Mouse (Mus musculus): ENCODE measurements at regions not wholly inside any gene's neighbourhood (a gene's known extent, or its start where the extent isn't known, plus 50 kb on each side); places are given as distances from the start of the nearest gene placed in this dataset.

GRCm38 (mm10) chr17:4109263-4109662, 413.2 kb upstream of the Nox3 start:
- H3K9me3 ChIP-seq (ENCODE audit: control insufficient read depth, low read length): no peaks in the 10 kb centered on the region
- no peak overlapping the region for H3K4me2 ChIP-seq (ENCODE audit: low read depth, low read length)
- ATAC-seq (ENCODE audit: low read depth): no peak
- no peaks in the 10 kb centered on the region for H3K27me3 ChIP-seq (ENCODE audit: control insufficient read depth, insufficient read depth, low read length)
- no peak overlapping the region for H3K27ac ChIP-seq (ENCODE audit: low read depth, low read length)
- 48% methylated on average over 3 of the region's 3 CpGs for WGBS
- H3K4me3 ChIP-seq (ENCODE audit: low read depth, low read length): no peak overlapping the region
- no peaks in the 10 kb centered on the region for H3K36me3 ChIP-seq (ENCODE audit: control insufficient read depth, insufficient read depth, low read length)
- no peaks in the 10 kb centered on the region for H3K4me1 ChIP-seq (ENCODE audit: control insufficient read depth, insufficient read depth, low read length)
- no peak overlapping the region for H3K9ac ChIP-seq (replicated peaks; ENCODE audit: low read depth, low read length)

GRCm38 (mm10) chr17:4113021-4113420, 417.0 kb upstream of the Nox3 start:
- 78% methylated on average over 4 of the region's 4 CpGs for WGBS

GRCm38 (mm10) chr17:4116476-4116875, 420.4 kb upstream of the Nox3 start:
- ATAC-seq (ENCODE audit: low read depth): no peak
- Histone ChIP-seq H3K27ac (ENCODE audit: low read depth, low read length) (no peak overlapping the region), H3K4me2 (ENCODE audit: low read depth, low read length) (no peak overlapping the region), H3K4me1 (ENCODE audit: control insufficient read depth, insufficient read depth, low read length) (no peaks in the 10 kb centered on the region), H3K27me3 (ENCODE audit: control insufficient read depth, insufficient read depth, low read length) (no peaks in the 10 kb centered on the region), H3K9me3 (ENCODE audit: control insufficient read depth, low read length) (no peaks in the 10 kb centered on the region), H3K36me3 (ENCODE audit: control insufficient read depth, insufficient read depth, low read length) (no peaks in the 10 kb centered on the region), H3K9ac (replicated peaks; ENCODE audit: low read depth, low read length) (no peak overlapping the region), H3K4me3 (ENCODE audit: low read depth, low read length) (no peak overlapping the region)
- WGBS: 86% methylated on average over 3 of the region's 3 CpGs

More at GRCm38 (mm10) chr17:4113021-4113420, 417.0 kb upstream of the Nox3 start:
- Histone ChIP-seq H3K9ac (replicated peaks; ENCODE audit: low read depth, low read length) (no peak overlapping the region), H3K4me3 (ENCODE audit: low read depth, low read length) (no peak overlapping the region), H3K36me3 (ENCODE audit: control insufficient read depth, insufficient read depth, low read length) (no peaks in the 10 kb centered on the region), H3K27ac (ENCODE audit: low read depth, low read length) (no peak overlapping the region), H3K27me3 (ENCODE audit: control insufficient read depth, insufficient read depth, low read length) (no peaks in the 10 kb centered on the region), H3K9me3 (ENCODE audit: control insufficient read depth, low read length) (no peaks in the 10 kb centered on the region), H3K4me1 (ENCODE audit: control insufficient read depth, insufficient read depth, low read length) (no peaks in the 10 kb centered on the region), H3K4me2 (ENCODE audit: low read depth, low read length) (no peak overlapping the region)
- ATAC-seq (ENCODE audit: low read depth): no peak

- Histone ChIP-seq H3K4me1 (ENCODE audit: control insufficient read depth, insufficient read depth, low read length) (no peaks in the 10 kb centered on the region), H3K9me3 (ENCODE audit: control insufficient read depth, low read length) (no peaks in the 10 kb centered on the region), H3K4me2 (ENCODE audit: low read depth, low read length) (no peak overlapping the region), H3K27ac (ENCODE audit: low read depth, low read length) (no peak overlapping the region), H3K4me3 (ENCODE audit: low read depth, low read length) (no peak overlapping the region), H3K36me3 (ENCODE audit: control insufficient read depth, insufficient read depth, low read length) (no peaks in the 10 kb centered on the region), H3K27me3 (ENCODE audit: control insufficient read depth, insufficient read depth, low read length) (no peaks in the 10 kb centered on the region), H3K9ac (replicated peaks; ENCODE audit: low read depth, low read length) (no peak overlapping the region)
- WGBS: 58% methylated on average over 3 of the region's 3 CpGs
- no peak for ATAC-seq (ENCODE audit: low read depth)
Measured at GRCm38 (mm10) chr17:4133678-4134077, 437.6 kb upstream of the Nox3 start.

GRCm38 (mm10) chr17:4163502-4163901, 467.4 kb upstream of the Nox3 start:
- Histone ChIP-seq H3K27ac (ENCODE audit: low read depth, low read length) (no peak overlapping the region), H3K4me3 (ENCODE audit: low read depth, low read length) (no peak overlapping the region)

GRCm38 (mm10) chr17:4173951-4174361, 477.9 kb upstream of the Nox3 start:
- H3K36me3 ChIP-seq (ENCODE audit: control insufficient read depth, insufficient read depth, low read length): no peaks in the 10 kb centered on the region
- H3K27ac ChIP-seq (ENCODE audit: low read depth, low read length): no peak overlapping the region
- no peak overlapping the region for H3K4me3 ChIP-seq (ENCODE audit: low read depth, low read length)
- 66% methylated on average over 4 of the region's 4 CpGs for WGBS
- no peak overlapping the region for H3K4me2 ChIP-seq (ENCODE audit: low read depth, low read length)
- ATAC-seq (ENCODE audit: low read depth): no peak
- no peak overlapping the region for H3K9ac ChIP-seq (replicated peaks; ENCODE audit: low read depth, low read length)
- no peaks in the 10 kb centered on the region for H3K27me3 ChIP-seq (ENCODE audit: control insufficient read depth, insufficient read depth, low read length)
- H3K9me3 ChIP-seq (ENCODE audit: control insufficient read depth, low read length): no peaks in the 10 kb centered on the region
- H3K4me1 ChIP-seq (ENCODE audit: control insufficient read depth, insufficient read depth, low read length): no peaks in the 10 kb centered on the region; the same call in 1 of the 2 replicates

More at GRCm38 (mm10) chr17:4163502-4163901, 467.4 kb upstream of the Nox3 start:
- Histone ChIP-seq H3K4me2 (ENCODE audit: low read depth, low read length) (no peak overlapping the region), H3K36me3 (ENCODE audit: control insufficient read depth, insufficient read depth, low read length) (no peaks in the 10 kb centered on the region), H3K27me3 (ENCODE audit: control insufficient read depth, insufficient read depth, low read length) (no peaks in the 10 kb centered on the region), H3K9me3 (ENCODE audit: control insufficient read depth, low read length) (no peaks in the 10 kb centered on the region), H3K9ac (replicated peaks; ENCODE audit: low read depth, low read length) (no peak overlapping the region), H3K4me1 (ENCODE audit: control insufficient read depth, insufficient read depth, low read length) (no peaks in the 10 kb centered on the region)
- 82% methylated on average over 2 of the region's 2 CpGs for WGBS
- ATAC-seq (ENCODE audit: low read depth): no peak

GRCm38 (mm10) chr17:4175006-4175405, 478.9 kb upstream of the Nox3 start:
- WGBS: 59% methylated on average over 9 of the region's 9 CpGs

GRCm38 (mm10) chr17:4176524-4176923, 480.5 kb upstream of the Nox3 start:
- 72% methylated on average over 2 of the region's 3 CpGs for WGBS

More at GRCm38 (mm10) chr17:4175006-4175405, 478.9 kb upstream of the Nox3 start:
- no peak overlapping the region for H3K4me2 ChIP-seq (ENCODE audit: low read depth, low read length)
- H3K27me3 ChIP-seq (ENCODE audit: control insufficient read depth, insufficient read depth, low read length): no peaks in the 10 kb centered on the region
- H3K4me3 ChIP-seq (ENCODE audit: low read depth, low read length): no peak overlapping the region
- H3K4me1 ChIP-seq (ENCODE audit: control insufficient read depth, insufficient read depth, low read length): no peaks in the 10 kb centered on the region; the same call in 1 of the 2 replicates
- no peaks in the 10 kb centered on the region for H3K36me3 ChIP-seq (ENCODE audit: control insufficient read depth, insufficient read depth, low read length)
- no peak for ATAC-seq (ENCODE audit: low read depth)
- no peak overlapping the region for H3K9ac ChIP-seq (replicated peaks; ENCODE audit: low read depth, low read length)
- no peaks in the 10 kb centered on the region for H3K9me3 ChIP-seq (ENCODE audit: control insufficient read depth, low read length)
- H3K27ac ChIP-seq (ENCODE audit: low read depth, low read length): no peak overlapping the region

GRCm38 (mm10) chr17:4177485-4178150, 481.6 kb upstream of the Nox3 start:
- Histone ChIP-seq H3K4me2 (ENCODE audit: low read depth, low read length) (no peak overlapping the region), H3K4me3 (ENCODE audit: low read depth, low read length) (no peak overlapping the region), H3K4me1 (ENCODE audit: control insufficient read depth, insufficient read depth, low read length) (no peaks in the 10 kb centered on the region; the same call in 1 of the 2 replicates), H3K9ac (replicated peaks; ENCODE audit: low read depth, low read length) (no peak overlapping the region), H3K27me3 (ENCODE audit: control insufficient read depth, insufficient read depth, low read length) (no peaks in the 10 kb centered on the region), H3K9me3 (ENCODE audit: control insufficient read depth, low read length) (no peaks in the 10 kb centered on the region), H3K36me3 (ENCODE audit: control insufficient read depth, insufficient read depth, low read length) (no peaks in the 10 kb centered on the region), H3K27ac (ENCODE audit: low read depth, low read length) (no peak overlapping the region)
- ATAC-seq (ENCODE audit: low read depth): peak; percentile 81
- 17% methylated on average over 9 of the region's 9 CpGs for WGBS

More at GRCm38 (mm10) chr17:4176524-4176923, 480.5 kb upstream of the Nox3 start:
- Histone ChIP-seq H3K4me1 (ENCODE audit: control insufficient read depth, insufficient read depth, low read length) (no peaks in the 10 kb centered on the region; the same call in 1 of the 2 replicates), H3K36me3 (ENCODE audit: control insufficient read depth, insufficient read depth, low read length) (no peaks in the 10 kb centered on the region), H3K4me3 (ENCODE audit: low read depth, low read length) (no peak overlapping the region), H3K4me2 (ENCODE audit: low read depth, low read length) (no peak overlapping the region), H3K27me3 (ENCODE audit: control insufficient read depth, insufficient read depth, low read length) (no peaks in the 10 kb centered on the region), H3K9ac (replicated peaks; ENCODE audit: low read depth, low read length) (no peak overlapping the region), H3K27ac (ENCODE audit: low read depth, low read length) (no peak overlapping the region), H3K9me3 (ENCODE audit: control insufficient read depth, low read length) (no peaks in the 10 kb centered on the region)
- ATAC-seq (ENCODE audit: low read depth): no peak

Data from neural tube, embryonic 14.5 days (tissue).